Mouse (Mus musculus) CH12.LX (cell line): ENCODE data around the gene Olfr729.

ENCODE experiments used
- CTCF ChIP-seq, 2 experiments: IDR thresholded peaks in 1 of 2; conservative IDR thresholded peaks in 1 of 2; 2 replicates each; pipeline ENCODE4 v1.5.1; 2011 to 2012; ENCODE audit warnings: low read depth in 2 of 2, low read length in 2 of 2, improper control_type of control experiment in 1 of 2, inconsistent platforms in 1 of 2, mild to moderate bottlenecking in 1 of 2, moderate library complexity in 1 of 2
- ETS1 ChIP-seq: conservative IDR thresholded peaks from 2 replicates; pipeline ENCODE4 v1.6.1; 2012; ENCODE audit warnings: low read depth, mild to moderate bottlenecking, inconsistent platforms, low read length, improper control_type of control experiment, moderate library complexity
- JUN ChIP-seq: IDR thresholded peaks from 2 replicates; pipeline ENCODE4 v1.6.1; 2011; ENCODE audit warnings: low read depth, mild to moderate bottlenecking, low read length, improper control_type of control experiment, moderate library complexity; ENCODE audit not compliant: insufficient read depth
- KAT2A ChIP-seq: IDR thresholded peaks from 2 replicates; pipeline ENCODE4 v1.6.1; 2012; ENCODE audit warnings: low read length, improper control_type of control experiment, inconsistent platforms; ENCODE audit not compliant: insufficient replicate concordance
- POLR2A ChIP-seq: IDR thresholded peaks from 2 replicates; pipeline ENCODE4 v1.6.1; 2011; ENCODE audit warnings: low read depth, mild to moderate bottlenecking, improper control_type of control experiment, low read length
- POLR2AphosphoS2 ChIP-seq: IDR thresholded peaks from 2 replicates; pipeline ENCODE4 v1.6.1; 2011; ENCODE audit warnings: low read depth, low read length, improper control_type of control experiment

DNA sequence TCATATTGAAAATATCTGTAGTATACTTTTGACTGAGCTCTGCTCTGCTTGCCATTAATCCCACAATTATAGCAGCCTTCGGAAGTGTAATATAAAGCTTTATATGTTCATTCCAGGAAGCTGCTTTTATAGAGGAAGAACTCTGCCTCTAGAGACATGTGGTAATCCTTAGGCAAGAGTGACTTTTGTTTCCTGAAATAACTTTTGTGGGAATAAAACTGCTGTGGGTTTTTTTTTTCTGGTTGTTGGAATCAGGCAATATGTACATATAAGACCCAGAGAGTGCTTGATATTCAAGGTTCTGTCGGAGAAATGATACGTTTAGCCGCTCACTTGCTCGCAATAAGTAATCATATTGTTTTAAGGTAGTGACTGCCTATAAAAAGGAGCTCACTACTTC is 10.1 kb downstream of the Olfr729 start, which contains the start of gene Olfr728:
- TF ChIP-seq POLR2A (no peak), POLR2AphosphoS2 (no peak), JUN (no peak), KAT2A (no peak), CTCF (conservative IDR thresholded peaks at IDR 0.05 in 1 of 2, IDR thresholded peaks at IDR 0.05 in 1 of 2; ENCODE audit: low read depth in 2 of 2, low read length in 2 of 2) (no peak), ETS1 (no peak)
